Mouse (Mus musculus): ENCODE measurements around the gene Ripor1.

Ripor1 gene

GRCm38 (mm10) chr8:105626086-105626485 lies 21.0 kb downstream of the Ripor1 start:
- no peak for DNase-seq (ENCODE audit: low spot score in 2 of 2)

DNA sequence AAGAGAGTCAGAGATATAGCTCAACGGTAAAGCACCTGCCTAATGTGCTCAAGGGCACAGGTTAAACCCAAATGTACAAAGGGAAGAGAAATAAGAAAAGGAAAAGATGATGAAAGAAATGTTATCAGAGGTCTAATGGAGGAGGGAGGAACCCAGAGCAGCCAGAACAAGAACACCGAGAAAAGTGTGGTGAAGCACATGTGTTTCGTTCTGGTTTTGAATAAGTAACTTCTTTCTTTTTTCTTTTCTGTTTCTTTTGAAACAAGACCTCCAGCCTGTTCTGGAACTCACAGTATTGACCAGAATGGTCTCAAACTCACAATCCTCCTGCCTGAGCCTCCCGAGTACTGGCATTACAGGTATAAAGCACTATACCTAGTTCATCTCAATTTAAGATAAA lies 24.3 kb downstream of the Ripor1 start:
- no peak for DNase-seq (ENCODE audit: low spot score in 2 of 2)

GRCm38 (mm10) chr8:105634771-105635458 lies 29.9 kb downstream of the Ripor1 start:
- no peak for DNase-seq (ENCODE audit: low spot score in 2 of 2)

DNA sequence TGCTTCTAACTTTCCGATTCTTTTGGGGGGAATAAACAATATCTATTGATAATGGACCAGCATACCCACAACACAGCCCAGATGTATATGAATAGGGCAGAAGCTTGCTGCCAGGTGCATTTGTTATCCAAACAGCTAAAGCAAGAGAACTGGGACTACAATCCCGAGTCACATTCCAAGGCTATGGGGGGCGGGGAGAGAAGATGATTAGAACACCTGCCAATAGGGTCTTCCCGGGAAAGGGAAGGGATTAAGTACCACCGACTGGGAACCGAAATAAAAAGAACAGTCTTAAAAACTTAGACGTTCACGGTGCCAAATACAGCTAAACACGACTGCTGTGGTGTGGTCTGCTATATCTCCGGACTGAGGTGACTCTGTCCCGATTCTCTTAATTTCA lies 30.4 kb downstream of the Ripor1 start:
- DNase-seq (ENCODE audit: low spot score in 2 of 2): no peak

- DNase-seq (ENCODE audit: low spot score in 2 of 2): peak; percentile 76 to 89
Observed at GRCm38 (mm10) chr8:105636018-105636962, 31.2 kb downstream of the Ripor1 start, which contains the start of gene Ctcf. Gene Ctcf (plus strand): TSS chr8:105636568.

GRCm38 (mm10) chr8:105636963-105637510 lies 32.0 kb downstream of the Ripor1 start, which contains the start of gene Agrp:
Gene Agrp (minus strand): TSS chr8:105637393.
- DNase-seq (ENCODE audit: low spot score in 2 of 2): no peak

DNA sequence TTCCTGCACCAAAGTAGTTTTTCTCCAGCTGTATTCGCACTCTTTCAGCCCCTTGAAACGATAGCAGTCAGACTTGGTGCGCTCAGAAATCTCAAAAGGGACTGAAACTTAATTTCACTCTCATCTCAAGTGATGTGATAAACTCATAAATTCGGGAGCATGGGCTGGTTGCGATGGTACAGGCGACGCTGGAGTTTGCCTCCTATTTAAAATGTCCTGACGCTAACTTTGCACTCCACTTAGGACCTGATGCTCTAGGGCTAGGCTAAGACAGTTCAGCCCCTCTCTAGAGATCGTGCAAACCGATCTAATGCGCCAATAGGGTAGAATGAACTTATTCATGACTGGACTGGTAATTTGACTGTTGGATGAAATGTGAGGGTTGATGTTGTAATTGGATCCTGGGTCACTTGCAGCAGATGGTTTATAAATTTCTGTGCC lies 32.6 kb downstream of the Ripor1 start:
- DNase-seq (ENCODE audit: low spot score in 2 of 2): no peak

- no peak for DNase-seq (ENCODE audit: low spot score in 2 of 2)
Observed at GRCm38 (mm10) chr8:105638510-105638909, 33.5 kb downstream of the Ripor1 start.

GRCm38 (mm10) chr8:105639835-105640234 lies 34.8 kb downstream of the Ripor1 start:
- DNase-seq (ENCODE audit: low spot score in 2 of 2): no peak

DNA sequence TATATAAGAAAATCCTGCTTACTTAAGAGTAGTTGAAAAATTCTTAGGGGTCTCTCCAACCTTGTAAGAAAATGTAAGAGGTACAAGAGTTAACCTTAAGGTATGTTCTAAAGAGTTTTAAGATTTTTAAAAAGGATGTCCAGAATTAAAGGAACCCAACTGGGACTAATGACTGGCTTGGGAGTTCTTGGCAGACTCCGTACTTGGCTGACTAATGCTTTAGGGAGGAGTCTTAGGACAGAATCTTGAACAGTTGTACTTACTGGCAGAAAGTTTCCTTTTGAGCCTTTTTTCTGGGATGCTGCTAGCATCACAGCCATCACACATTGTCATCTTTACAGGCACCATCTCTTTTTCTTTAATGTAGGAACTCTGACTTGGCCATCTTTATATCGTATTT lies 35.5 kb downstream of the Ripor1 start:
- no peak for DNase-seq (ENCODE audit: low spot score in 2 of 2)

- no peak for DNase-seq (ENCODE audit: low spot score in 2 of 2)
Observed at GRCm38 (mm10) chr8:105645205-105645604, 40.1 kb downstream of the Ripor1 start.

GRCm38 (mm10) chr8:105648929-105649328 lies 43.9 kb downstream of the Ripor1 start:
- DNase-seq (ENCODE audit: low spot score in 2 of 2): no peak

DNA sequence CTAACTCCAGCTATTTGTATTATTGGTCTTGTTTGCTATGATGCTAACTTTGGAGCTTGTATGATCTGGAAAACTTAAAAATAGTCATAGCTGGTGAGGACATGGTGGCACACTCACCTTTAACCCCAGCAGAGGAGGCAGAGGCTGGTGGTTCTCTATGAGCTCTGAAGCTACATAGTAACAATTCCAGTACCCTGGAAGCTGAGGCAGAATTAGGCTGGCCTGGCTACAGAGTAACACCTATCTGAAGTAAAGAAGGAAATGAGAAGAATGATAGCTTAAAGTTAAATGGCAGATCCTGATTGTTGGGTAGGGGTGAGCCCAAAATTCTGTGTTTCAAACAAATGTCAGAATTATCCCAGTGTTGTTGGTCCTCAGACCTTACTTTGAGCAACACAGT lies 52.6 kb downstream of the Ripor1 start:
- DNase-seq (ENCODE audit: low spot score in 2 of 2): no peak

DNA sequence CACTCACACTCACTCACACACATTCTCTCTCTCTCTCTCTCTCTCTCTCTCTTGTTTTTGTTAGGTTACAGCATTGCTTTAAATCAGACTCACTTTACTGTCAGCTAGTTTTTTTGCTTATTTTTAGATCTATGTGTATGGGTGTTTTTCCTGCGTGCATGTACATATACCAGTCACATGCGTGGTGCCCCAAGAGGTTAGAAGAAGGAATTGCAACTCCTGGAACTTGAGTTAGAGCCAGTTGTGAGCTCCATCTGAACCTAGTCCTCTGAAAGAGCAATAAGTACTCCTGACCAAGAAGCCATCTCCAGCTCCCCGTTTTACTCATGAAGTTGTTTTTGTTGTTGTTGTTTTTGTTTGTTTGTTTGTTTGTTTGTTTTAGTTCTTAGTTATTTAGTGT lies 56.1 kb downstream of the Ripor1 start:
- peak in 1 of 2 experiments; percentile 22 for DNase-seq (ENCODE audit: low spot score in 2 of 2)

Measured in left cerebral cortex, adult 9 months (tissue).